Mouse (Mus musculus): ENCODE data around the gene Arpc4. TPM values are rescaled to one million over a fixed set of nuclear protein-coding genes. Genes with fewer than 3 reads are reported as not detected.
A peak's percentile ranks its signal among the peaks of the same experiment; 100 is the strongest.

The Arpc4 gene
- total and polyA plus RNA-seq, 2 experiments from 2014 or later, result 200 to 505 TPM

GRCm38 (mm10) chr6:113396270-113397030 lies 18.5 kb downstream of the Arpc4 start:
- Histone ChIP-seq H3K9me3 (ENCODE audit: low read length) (no peaks in the 10 kb centered on the region), H3K4me3 (ENCODE audit: low read depth, low read length) (no peak overlapping the region), H3K4me2 (ENCODE audit: low read depth, low read length, poor library complexity, severe bottlenecking) (no peak overlapping the region), H3K4me1 (ENCODE audit: insufficient read depth, low read length) (no peaks in the 10 kb centered on the region), H3K27ac (ENCODE audit: low read depth, low read length) (no peak overlapping the region), H3K27me3 (ENCODE audit: insufficient read depth, low read length) (no peaks in the 10 kb centered on the region), H3K36me3 (ENCODE audit: insufficient read depth, low read length) (peaks cover 18% of the 10 kb centered on the region), H3K9ac (replicated peaks; ENCODE audit: low read length, poor library complexity, severe bottlenecking) (no peak overlapping the region)
- WGBS, result 87% methylated on average over 10 of the region's 10 CpGs
- TF ChIP-seq CTCF (IDR thresholded peaks at IDR 0.05), result no peak
- DNase-seq (ENCODE audit: low spot score) (no peak), ATAC-seq (ENCODE audit: low FRiP score) (no peak)

- H3K27me3 ChIP-seq (ENCODE audit: insufficient read depth, low read length), result no peaks in the 10 kb centered on the region
- ATAC-seq (ENCODE audit: low FRiP score) (no peak), DNase-seq (ENCODE audit: low spot score) (no peak)
- TF ChIP-seq CTCF (IDR thresholded peaks at IDR 0.05), result no peak
- no peaks in the 10 kb centered on the region for H3K9me3 ChIP-seq (ENCODE audit: low read length)
- 95% methylated on average over 13 of the region's 13 CpGs for WGBS
- no peak overlapping the region for H3K4me2 ChIP-seq (ENCODE audit: low read depth, low read length, poor library complexity, severe bottlenecking)
- no peak overlapping the region for H3K27ac ChIP-seq (ENCODE audit: low read depth, low read length)
- no peak overlapping the region for H3K4me3 ChIP-seq (ENCODE audit: low read depth, low read length)
- no peak overlapping the region for H3K9ac ChIP-seq (replicated peaks; ENCODE audit: low read length, poor library complexity, severe bottlenecking)
- 0 out of 2 replicates have a peak, but pooled peaks cover 12% of the 10 kb centered on the region for H3K36me3 ChIP-seq (ENCODE audit: insufficient read depth, low read length)
- H3K4me1 ChIP-seq (ENCODE audit: insufficient read depth, low read length), result no peaks in the 10 kb centered on the region
Observed at GRCm38 (mm10) chr6:113402094-113402493, 24.2 kb downstream of the Arpc4 start.

- H3K36me3 ChIP-seq (ENCODE audit: insufficient read depth, low read length), result peaks cover 15% of the 10 kb centered on the region
- DNase-seq (ENCODE audit: low spot score) (no peak), ATAC-seq (ENCODE audit: low FRiP score) (no peak; the same call in 1 of the 2 replicates)
- no peaks in the 10 kb centered on the region for H3K4me1 ChIP-seq (ENCODE audit: insufficient read depth, low read length)
- WGBS, result 78% methylated on average over 12 of the region's 12 CpGs
- no peak for TF ChIP-seq CTCF (IDR thresholded peaks at IDR 0.05)
- no peak overlapping the region for H3K27ac ChIP-seq (ENCODE audit: low read depth, low read length)
- no peaks in the 10 kb centered on the region for H3K27me3 ChIP-seq (ENCODE audit: insufficient read depth, low read length)
- H3K4me3 ChIP-seq (ENCODE audit: low read depth, low read length), result no peak overlapping the region
- no peak overlapping the region for H3K4me2 ChIP-seq (ENCODE audit: low read depth, low read length, poor library complexity, severe bottlenecking)
- no peaks in the 10 kb centered on the region for H3K9me3 ChIP-seq (ENCODE audit: low read length)
- no peak overlapping the region for H3K9ac ChIP-seq (replicated peaks; ENCODE audit: low read length, poor library complexity, severe bottlenecking)
Observed at GRCm38 (mm10) chr6:113404649-113405448, 26.9 kb downstream of the Arpc4 start.

GRCm38 (mm10) chr6:113405483-113405882 lies 27.6 kb downstream of the Arpc4 start:
- Histone ChIP-seq H3K4me1 (ENCODE audit: insufficient read depth, low read length) (no peaks in the 10 kb centered on the region), H3K9ac (replicated peaks; ENCODE audit: low read length, poor library complexity, severe bottlenecking) (no peak overlapping the region), H3K36me3 (ENCODE audit: insufficient read depth, low read length) (peaks cover 15% of the 10 kb centered on the region), H3K27ac (ENCODE audit: low read depth, low read length) (no peak overlapping the region), H3K9me3 (ENCODE audit: low read length) (no peaks in the 10 kb centered on the region), H3K27me3 (ENCODE audit: insufficient read depth, low read length) (no peaks in the 10 kb centered on the region), H3K4me3 (ENCODE audit: low read depth, low read length) (no peak overlapping the region), H3K4me2 (ENCODE audit: low read depth, low read length, poor library complexity, severe bottlenecking) (no peak overlapping the region)
- DNase-seq (ENCODE audit: low spot score) (no peak), ATAC-seq (ENCODE audit: low FRiP score) (no peak)
- WGBS, result 90% methylated on average over 6 of the region's 6 CpGs
- TF ChIP-seq CTCF (IDR thresholded peaks at IDR 0.05), result no peak

GRCm38 (mm10) chr6:113406683-113407082 lies 28.8 kb downstream of the Arpc4 start:
- TF ChIP-seq CTCF (IDR thresholded peaks at IDR 0.05), result peak; percentile 45
- DNase-seq (ENCODE audit: low spot score), result no peak
- WGBS, result 77% methylated on average over 9 of the region's 9 CpGs

GRCm38 (mm10) chr6:113410001-113410400 lies 32.1 kb downstream of the Arpc4 start:
- Histone ChIP-seq H3K36me3 (ENCODE audit: insufficient read depth, low read length) (peaks cover 19% of the 10 kb centered on the region), H3K9ac (replicated peaks; ENCODE audit: low read length, poor library complexity, severe bottlenecking) (no peak overlapping the region), H3K4me2 (ENCODE audit: low read depth, low read length, poor library complexity, severe bottlenecking) (no peak overlapping the region), H3K4me1 (ENCODE audit: insufficient read depth, low read length) (no peaks in the 10 kb centered on the region), H3K4me3 (ENCODE audit: low read depth, low read length) (no peak overlapping the region), H3K27me3 (ENCODE audit: insufficient read depth, low read length) (no peaks in the 10 kb centered on the region), H3K27ac (ENCODE audit: low read depth, low read length) (no peak overlapping the region), H3K9me3 (ENCODE audit: low read length) (no peaks in the 10 kb centered on the region)
- no peak for ATAC-seq (ENCODE audit: low FRiP score)
- WGBS, result 87% methylated on average over 1 of the region's 1 CpGs
- no peak for TF ChIP-seq CTCF (IDR thresholded peaks at IDR 0.05)
- DNase-seq (ENCODE audit: low spot score), result no peak

More at GRCm38 (mm10) chr6:113406683-113407082, 28.8 kb downstream of the Arpc4 start:
- no peaks in the 10 kb centered on the region for H3K4me1 ChIP-seq (ENCODE audit: insufficient read depth, low read length)
- H3K27me3 ChIP-seq (ENCODE audit: insufficient read depth, low read length), result no peaks in the 10 kb centered on the region
- no peak overlapping the region for H3K9ac ChIP-seq (replicated peaks; ENCODE audit: low read length, poor library complexity, severe bottlenecking)
- no peak for ATAC-seq (ENCODE audit: low FRiP score)
- no peak overlapping the region for H3K4me2 ChIP-seq (ENCODE audit: low read depth, low read length, poor library complexity, severe bottlenecking)
- H3K9me3 ChIP-seq (ENCODE audit: low read length), result no peaks in the 10 kb centered on the region
- no peak overlapping the region for H3K27ac ChIP-seq (ENCODE audit: low read depth, low read length)
- H3K4me3 ChIP-seq (ENCODE audit: low read depth, low read length), result no peak overlapping the region
- peaks cover 9% of the 10 kb centered on the region for H3K36me3 ChIP-seq (ENCODE audit: insufficient read depth, low read length)

Measured in midbrain, postnatal 0 days (tissue).